Mouse (Mus musculus) erythroblast, embryonic 14.5 days (primary cell): ENCODE data around the gene Gm27021.

ENCODE experiments used
- GATA1 ChIP-seq: IDR thresholded peaks from 2 replicates; pipeline ENCODE4 v1.6.1; 2012; ENCODE audit warnings: low read length, inconsistent platforms, mixed read lengths
- TAL1 ChIP-seq: IDR thresholded peaks from 3 replicates; pipeline ENCODE4 v1.6.1; 2012; ENCODE audit warnings: low read length, inconsistent platforms, mixed read lengths

DNA sequence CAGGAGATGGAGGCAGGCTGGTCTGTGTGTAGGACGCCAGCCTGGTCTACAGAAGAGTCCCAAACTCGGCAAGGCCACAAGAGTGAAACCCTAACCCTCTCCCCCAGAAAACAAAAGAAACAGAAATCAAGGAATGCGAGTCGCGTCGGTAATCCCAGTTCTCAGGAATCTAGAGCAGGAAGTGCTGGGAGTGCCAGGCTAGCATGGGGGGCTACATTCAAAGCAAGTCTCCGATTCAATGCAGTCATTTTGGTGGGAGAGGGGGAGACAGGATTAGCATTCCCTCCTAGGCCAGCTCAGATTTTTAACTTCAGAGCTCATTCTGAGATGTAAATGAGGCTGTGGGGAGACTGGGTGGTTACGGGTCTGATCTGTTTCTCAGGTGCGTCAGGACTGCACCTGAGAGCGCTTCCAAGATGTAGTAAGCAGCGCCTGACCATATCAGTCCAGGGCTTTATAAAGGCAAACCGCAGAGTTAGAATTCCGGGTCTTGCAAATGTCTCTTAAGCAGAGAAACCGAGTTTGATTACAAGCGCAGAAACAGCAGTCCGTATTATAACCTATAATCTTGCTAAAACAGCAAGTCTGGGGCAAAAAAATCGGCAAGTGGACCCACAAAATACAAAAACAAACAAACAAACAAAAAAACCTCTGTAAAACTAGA is 940 bp downstream of the Gm27021 start:
- TF ChIP-seq GATA1 (no peak), TAL1 (no peak)
